Mouse (Mus musculus) myocyte (in vitro differentiated cells): ENCODE results near the gene Rere. TPM values are rescaled to one million over a fixed set of nuclear protein-coding genes. Genes with fewer than 3 reads are reported as not detected.
A peak's percentile ranks its signal among the peaks of the same experiment; 100 is the strongest.

ENCODE experiments used
- H3K27me3 ChIP-seq: one replicate; pipeline ENCODE4 v1.6.1; 2011; ENCODE audit not compliant: control insufficient read depth, insufficient read depth, insufficient read length
- H3K36me3 ChIP-seq: one replicate; pipeline ENCODE4 v1.6.1; 2011; ENCODE audit not compliant: control insufficient read depth, insufficient read depth
- H3K4me2 ChIP-seq: one replicate; pipeline ENCODE4 v1.6.1; 2011; ENCODE audit warnings: low read depth, control low read depth
- H3K4me3 ChIP-seq: one replicate; pipeline ENCODE4 v1.5.1; 2011; ENCODE audit warnings: mild to moderate bottlenecking, control low read depth, moderate library complexity
- H3K79me2 ChIP-seq: one replicate; pipeline ENCODE4 v1.6.1; 2011; ENCODE audit not compliant: control insufficient read depth, insufficient read depth
- H3ac ChIP-seq: one replicate; pipeline ENCODE4 v1.6.1; 2011; ENCODE audit not compliant: control insufficient read depth, insufficient read length
- CEBPB ChIP-seq: IDR thresholded peaks from 2 replicates; pipeline ENCODE4 v1.6.1; 2011; ENCODE audit warnings: mild to moderate bottlenecking, moderate library complexity; ENCODE audit not compliant: poor library complexity, insufficient read depth, severe bottlenecking
- E2F4 ChIP-seq: IDR thresholded peaks from one replicate; pipeline ENCODE4 v1.6.1; 2011; ENCODE audit warnings: mild to moderate bottlenecking, control low read depth, moderate library complexity; ENCODE audit not compliant: insufficient read depth
- MAX ChIP-seq: IDR thresholded peaks from one replicate; pipeline ENCODE4 v1.6.1; 2011; ENCODE audit warnings: low read depth, mild to moderate bottlenecking, control low read depth
- MYOD1 ChIP-seq, 3 experiments: IDR thresholded peaks; one replicate each; pipeline ENCODE4 v1.6.1; 2011; ENCODE audit warnings: control low read depth in 2 of 3, low read depth in 2 of 3, mild to moderate bottlenecking in 2 of 3, moderate library complexity in 1 of 3; ENCODE audit not compliant: insufficient read length in 2 of 3, control insufficient read depth in 1 of 3
- MYOG ChIP-seq, 3 experiments: IDR thresholded peaks; one replicate each; pipeline ENCODE4 v1.6.1; 2011; ENCODE audit warnings: control low read depth in 2 of 3, low read depth in 2 of 3, mild to moderate bottlenecking in 2 of 3; ENCODE audit not compliant: insufficient read length in 2 of 3, control insufficient read depth in 1 of 3, insufficient read depth in 1 of 3
- POLR2A ChIP-seq: IDR thresholded peaks from one replicate; pipeline ENCODE4 v1.6.1; 2011; ENCODE audit warnings: low read depth, mild to moderate bottlenecking, control low read depth, moderate library complexity; ENCODE audit not compliant: insufficient read length
- POLR2AphosphoS2 ChIP-seq: IDR thresholded peaks from one replicate; pipeline ENCODE4 v1.6.1; 2011; ENCODE audit warnings: low read depth, control low read depth; ENCODE audit not compliant: insufficient read length
- REST ChIP-seq: IDR thresholded peaks from one replicate; pipeline ENCODE4 v1.6.1; 2011; ENCODE audit warnings: mild to moderate bottlenecking, control low read depth, moderate library complexity; ENCODE audit not compliant: insufficient read depth, insufficient read length
- SRF ChIP-seq: IDR thresholded peaks from one replicate; pipeline ENCODE4 v1.6.1; 2011; ENCODE audit warnings: low read depth; ENCODE audit not compliant: control insufficient read depth, insufficient read length
- TCF12 ChIP-seq: IDR thresholded peaks from one replicate; pipeline ENCODE4 v1.6.1; 2011; ENCODE audit warnings: mild to moderate bottlenecking, control low read depth; ENCODE audit not compliant: poor library complexity, insufficient read depth, severe bottlenecking
- TCF3 ChIP-seq: IDR thresholded peaks from one replicate; pipeline ENCODE4 v1.6.1; 2011; ENCODE audit warnings: low read depth, control low read depth; ENCODE audit not compliant: insufficient read length
- USF1 ChIP-seq: IDR thresholded peaks from one replicate; pipeline ENCODE4 v1.6.1; 2011; ENCODE audit warnings: low read depth, mild to moderate bottlenecking, control low read depth, moderate library complexity
- polyA plus RNA-seq: library from polyadenylated mRNA; unstranded; fragments of >200 nt; fragmentation: generic; extraction: Trizol; gene quantifications from one replicate; pipeline ENCODE4 v1.2.1, GENCODE M21; 2012; ENCODE audit warnings: missing spikeins

Rere gene
- polyA plus RNA-seq, result 34.0 TPM

DNA sequence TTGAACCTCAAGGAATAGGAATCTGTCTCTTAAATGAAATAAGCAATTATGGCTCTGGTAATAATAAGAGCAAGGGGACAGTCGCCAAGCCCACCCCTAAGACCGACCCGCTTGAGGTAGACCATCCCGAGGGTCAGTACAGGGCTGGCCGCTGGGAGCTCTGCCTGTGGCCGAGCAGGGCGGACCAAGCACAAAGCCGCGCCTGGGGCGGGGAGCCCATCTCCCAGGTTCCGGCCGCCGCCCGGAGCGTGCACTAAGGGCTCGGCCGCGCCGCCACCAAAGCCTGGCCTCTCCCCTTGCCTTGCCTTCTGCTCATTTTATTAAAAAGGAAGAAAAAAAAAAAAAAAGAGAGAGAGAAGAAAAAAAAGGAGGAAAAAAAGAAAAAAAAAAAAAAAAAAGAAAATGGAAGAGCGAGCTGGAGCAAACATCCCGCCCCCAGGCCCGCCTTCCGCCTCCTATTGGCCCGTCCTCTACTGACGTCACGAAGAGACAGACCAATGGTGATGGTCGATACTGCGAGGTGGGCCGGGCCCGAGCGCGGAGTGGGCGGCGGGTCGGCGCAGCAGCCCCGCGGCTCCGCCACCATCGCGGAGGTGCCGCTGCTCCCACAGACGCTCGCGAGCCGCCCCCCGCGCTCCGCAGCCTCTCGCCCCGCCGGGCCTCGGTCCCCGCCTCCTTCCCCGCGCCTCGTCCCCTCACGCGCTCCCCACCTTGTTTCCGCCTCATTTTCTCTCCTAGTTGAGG, at the start of gene Rere:
Rere (plus strand) TSS at position 629 of the 744 bp plus-strand sequence.
- Histone ChIP-seq H3K79me2 (peaks cover 42% of the 10 kb centered on the region), H3K4me3 (peak within 1 kb of the TSS; percentile 91), H3K4me2 (peak within 1 kb of the TSS; percentile 84), H3ac (peak within 1 kb of the TSS; percentile 25), H3K27me3 (no peaks in the 10 kb centered on the region), H3K36me3 (no peaks in the 10 kb centered on the region)
- TF ChIP-seq TCF12 (no peak), CEBPB (no peak), REST (no peak), SRF (no peak), MYOD1 (IDR thresholded peaks at IDR 0.05; ENCODE audit: control insufficient read depth in 1 of 3, insufficient read length in 2 of 3, low read depth in 2 of 3) (no peak), E2F4 (no peak), MYOG (IDR thresholded peaks at IDR 0.05; ENCODE audit: control insufficient read depth in 1 of 3, insufficient read depth in 1 of 3, insufficient read length in 2 of 3, low read depth in 2 of 3) (peak in 1 of 3 experiments; percentile 18), POLR2AphosphoS2 (peak; percentile 98), TCF3 (no peak), POLR2A (peak; percentile 97), MAX (no peak), USF1 (no peak)

DNA sequence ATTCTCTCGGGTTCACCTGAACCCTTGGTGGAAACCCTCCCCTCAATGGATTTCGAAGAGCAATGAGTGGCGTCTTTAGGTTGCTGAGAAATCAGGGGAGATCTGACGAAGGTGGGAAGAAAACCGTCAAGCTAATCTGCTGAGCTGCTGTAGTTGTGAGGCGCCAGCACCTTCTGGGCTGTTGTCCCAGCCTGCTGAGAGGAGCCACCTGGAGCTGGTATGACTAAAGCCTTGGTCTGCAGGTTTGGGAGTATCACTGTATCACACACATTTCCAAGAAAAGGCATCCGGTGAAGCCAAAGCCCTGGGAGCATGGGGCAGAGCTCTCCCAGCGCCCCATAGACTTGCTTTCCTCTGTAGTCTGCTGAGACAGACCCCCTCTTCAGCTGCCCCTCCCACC, 49.6 kb upstream of the Rere start:
- TF ChIP-seq USF1 (no peak), POLR2A (no peak), MYOG (IDR thresholded peaks at IDR 0.05; ENCODE audit: control insufficient read depth in 1 of 3, insufficient read depth in 1 of 3, insufficient read length in 2 of 3, low read depth in 2 of 3) (no peak)
- H3K4me3 ChIP-seq, result no peak overlapping the region
- H3K4me2 ChIP-seq, result no peak overlapping the region
- no peak overlapping the region for H3ac ChIP-seq
- H3K27me3 ChIP-seq, result no peaks in the 10 kb centered on the region
- H3K79me2 ChIP-seq, result no peaks in the 10 kb centered on the region
- H3K36me3 ChIP-seq, result no peaks in the 10 kb centered on the region

DNA sequence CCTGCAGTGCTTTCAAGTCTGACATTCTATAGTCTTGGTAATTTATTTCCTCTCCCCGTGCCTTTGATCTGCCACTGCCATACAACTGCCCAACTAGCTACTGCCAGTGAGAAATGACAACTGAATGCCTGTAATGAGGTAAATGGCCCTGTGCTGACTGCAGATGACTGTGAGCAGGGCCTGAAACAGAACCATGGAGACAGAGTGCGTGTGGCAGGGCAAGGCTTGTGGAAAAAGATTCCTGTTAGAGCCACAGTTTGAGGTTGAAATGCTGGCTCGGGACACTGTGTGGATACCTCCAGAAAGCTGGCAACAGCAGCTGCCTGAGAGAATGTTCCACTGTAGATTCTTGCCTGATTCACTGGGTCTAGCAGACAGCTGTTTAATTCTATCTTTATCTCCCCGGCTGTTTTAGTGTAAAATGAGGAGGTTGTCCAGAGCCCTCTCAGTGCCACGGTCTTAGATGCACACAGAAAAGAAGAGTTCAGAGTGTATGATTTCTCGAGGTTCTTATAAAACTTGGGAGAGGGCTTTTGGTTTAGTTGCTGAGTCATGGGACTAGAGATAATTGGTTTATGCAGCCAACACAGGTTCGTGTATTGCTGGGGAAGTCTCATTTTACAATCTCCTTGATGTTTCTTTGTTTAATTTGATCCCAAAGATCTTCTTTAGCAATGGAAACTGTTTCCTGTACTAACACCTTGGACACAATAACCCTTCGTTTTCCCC, 46.7 kb upstream of the Rere start:
- peaks cover 28% of the 10 kb centered on the region for H3K79me2 ChIP-seq
- H3ac ChIP-seq, result no peak overlapping the region
- H3K4me2 ChIP-seq, result peak overlapping the region; percentile 77
- TF ChIP-seq REST (no peak), MAX (no peak), SRF (no peak), MYOD1 (IDR thresholded peaks at IDR 0.05; ENCODE audit: control insufficient read depth in 1 of 3, insufficient read length in 2 of 3, low read depth in 2 of 3) (peak; percentile 88 to 94 (median 92)), USF1 (no peak), CEBPB (no peak), MYOG (IDR thresholded peaks at IDR 0.05; ENCODE audit: control insufficient read depth in 1 of 3, insufficient read depth in 1 of 3, insufficient read length in 2 of 3, low read depth in 2 of 3) (peak in 2 of 3 experiments; percentile 89 to 96), POLR2AphosphoS2 (no peak), E2F4 (no peak), POLR2A (no peak), TCF12 (peak; percentile 77), TCF3 (peak; percentile 58)
- peaks cover 16% of the 10 kb centered on the region for H3K36me3 ChIP-seq
- no peaks in the 10 kb centered on the region for H3K27me3 ChIP-seq
- H3K4me3 ChIP-seq, result no peak overlapping the region

DNA sequence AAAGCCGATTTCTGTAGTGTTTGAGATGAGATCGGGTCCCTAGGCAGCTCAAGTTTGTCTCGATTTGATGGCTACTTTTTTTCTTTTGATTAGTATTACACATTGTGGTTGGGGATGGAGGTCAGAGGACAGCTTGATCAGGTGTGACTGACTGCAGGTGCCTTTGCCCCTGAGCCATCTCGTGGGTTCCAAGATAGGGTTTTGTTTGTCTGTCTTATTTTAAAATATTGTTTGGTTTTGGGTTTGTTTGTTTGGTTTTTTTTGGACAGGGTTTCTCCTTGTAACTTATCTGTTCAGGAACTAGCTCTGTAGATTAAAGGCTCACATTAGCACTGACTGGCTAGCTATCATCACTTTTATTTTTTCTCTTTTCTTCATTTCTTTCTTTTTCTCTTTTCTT, 45.9 kb upstream of the Rere start:
- TF ChIP-seq POLR2A, result no peak
- no peak for TF ChIP-seq USF1
- Histone ChIP-seq H3K27me3 (no peaks in the 10 kb centered on the region), H3K79me2 (peaks cover 36% of the 10 kb centered on the region), H3K4me2 (peak overlapping the region; percentile 77), H3K4me3 (peak overlapping the region; percentile 99), H3K36me3 (peaks cover 16% of the 10 kb centered on the region), H3ac (no peak overlapping the region)

DNA sequence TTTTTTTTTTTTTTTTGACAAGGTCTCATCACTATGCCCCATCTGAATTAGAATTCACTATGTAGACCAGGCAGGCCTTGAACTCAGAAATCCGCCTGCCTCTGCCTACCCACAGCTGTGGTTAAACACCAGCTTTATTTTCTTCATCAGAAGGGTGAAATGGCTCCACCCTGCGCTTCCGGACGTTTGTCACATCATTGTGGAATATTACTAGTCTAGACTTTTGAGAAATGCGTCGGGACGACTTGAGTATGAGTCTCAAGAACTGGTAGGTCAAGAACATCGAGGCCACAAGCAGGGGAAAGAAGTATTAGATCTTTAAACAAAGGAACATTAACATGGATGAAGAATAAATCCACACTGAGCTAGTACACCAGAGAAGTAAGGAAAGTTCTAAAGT, 45.4 kb upstream of the Rere start:
- peak overlapping the region; percentile 77 for H3K4me2 ChIP-seq
- TF ChIP-seq MAX, result no peak
- no peak for TF ChIP-seq REST
- TF ChIP-seq TCF3, result no peak
- no peak for TF ChIP-seq POLR2A
- TF ChIP-seq MYOG (IDR thresholded peaks at IDR 0.05; ENCODE audit: control insufficient read depth in 1 of 3, insufficient read depth in 1 of 3, insufficient read length in 2 of 3, low read depth in 2 of 3), result no peak
- peaks cover 41% of the 10 kb centered on the region for H3K79me2 ChIP-seq
- peak overlapping the region; percentile 48 for H3ac ChIP-seq
- H3K4me3 ChIP-seq, result peak overlapping the region; percentile 99
- H3K36me3 ChIP-seq, result peaks cover 19% of the 10 kb centered on the region
- no peaks in the 10 kb centered on the region for H3K27me3 ChIP-seq
